Mouse (Mus musculus): Measurements from ENCODE around the gene Arl2. TPM values are rescaled to one million over a fixed set of nuclear protein-coding genes. Genes with fewer than 3 reads are reported as not detected.
A peak's percentile ranks its signal among the peaks of the same experiment; 100 is the strongest.

The Arl2 gene
- polyA plus RNA-seq (2016; fragmentation: Nextera tagmentation; extraction: Ambion mirVana), result 91.6 and 94.6 TPM in 2 replicates

- no peaks in the 10 kb centered on the region for H3K9me3 ChIP-seq (replicated peaks)
- no peaks in the 10 kb centered on the region for H3K27me3 ChIP-seq
- WGBS, result under 1% methylated on average over 15 of the region's 15 CpGs
- H3K27ac ChIP-seq, result peak within 1 kb of the TSS; percentile 99
- peak within 1 kb of the TSS; percentile 72 for H3K4me2 ChIP-seq (replicated peaks)
- H3K4me1 ChIP-seq, result peaks cover 10% of the 10 kb centered on the region
- ATAC-seq (ENCODE audit: low FRiP score), result peak; percentile 86
- peaks cover 15% of the 10 kb centered on the region for H3K36me3 ChIP-seq
- peak within 1 kb of the TSS; percentile 68 for H3K4me3 ChIP-seq
- H3K9ac ChIP-seq, result peak within 1 kb of the TSS; percentile 85
Measured at GRCm38 (mm10) chr19:6141394-6141749, at the start of gene Arl2. Gene Arl2 (minus strand): TSS chr19:6141548.

DNA sequence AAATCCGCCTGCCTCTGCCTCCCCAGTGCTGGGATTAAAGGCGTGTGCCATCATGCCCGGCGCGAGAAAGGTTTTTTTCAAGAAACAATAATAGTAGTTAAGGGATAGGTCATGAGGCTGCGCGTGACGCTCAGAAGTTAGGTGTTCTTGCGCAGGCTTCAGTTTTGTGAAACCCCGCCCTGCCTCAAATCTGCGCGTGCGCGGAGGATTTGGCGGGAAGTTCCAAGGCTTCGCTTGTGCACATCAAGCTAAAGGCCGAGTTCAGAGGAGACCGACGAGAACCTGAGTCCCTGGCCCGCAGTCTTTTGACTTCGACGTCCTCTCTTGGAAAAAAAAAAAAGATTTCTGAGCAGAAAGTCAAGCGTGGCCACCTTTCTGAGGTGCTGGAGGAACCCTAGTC lies 42.8 kb upstream of the Arl2 start, which contains the start of gene Majin:
Majin (plus strand) TSS at position 258 of the 400 bp plus-strand sequence.
- 83% methylated on average over 23 of the region's 23 CpGs for WGBS
- Histone ChIP-seq H3K36me3 (no peaks in the 10 kb centered on the region), H3K9me3 (replicated peaks) (no peaks in the 10 kb centered on the region), H3K27ac (no peak within 1 kb of the TSS), H3K4me1 (no peaks in the 10 kb centered on the region), H3K27me3 (no peaks in the 10 kb centered on the region), H3K9ac (no peak within 1 kb of the TSS), H3K4me2 (replicated peaks) (no peak within 1 kb of the TSS), H3K4me3 (no peak within 1 kb of the TSS)
- no peak for ATAC-seq (ENCODE audit: low FRiP score)

GRCm38 (mm10) chr19:6182534-6182933 lies 41.2 kb upstream of the Arl2 start:
- no peaks in the 10 kb centered on the region for H3K4me1 ChIP-seq
- no peaks in the 10 kb centered on the region for H3K27me3 ChIP-seq
- WGBS, result 30% methylated on average over 3 of the region's 3 CpGs
- no peaks in the 10 kb centered on the region for H3K9me3 ChIP-seq (replicated peaks)
- no peak overlapping the region for H3K4me2 ChIP-seq (replicated peaks)
- ATAC-seq (ENCODE audit: low FRiP score), result no peak
- no peaks in the 10 kb centered on the region for H3K36me3 ChIP-seq
- no peak overlapping the region for H3K27ac ChIP-seq
- no peak overlapping the region for H3K9ac ChIP-seq
- H3K4me3 ChIP-seq, result no peak overlapping the region

- H3K4me1 ChIP-seq, result no peaks in the 10 kb centered on the region
- no peak overlapping the region for H3K27ac ChIP-seq
- H3K4me3 ChIP-seq, result no peak overlapping the region
- no peaks in the 10 kb centered on the region for H3K27me3 ChIP-seq
- WGBS, result 30% methylated on average over 5 of the region's 5 CpGs
- no peak overlapping the region for H3K4me2 ChIP-seq (replicated peaks)
- H3K9ac ChIP-seq, result no peak overlapping the region
- no peaks in the 10 kb centered on the region for H3K9me3 ChIP-seq (replicated peaks)
- H3K36me3 ChIP-seq, result no peaks in the 10 kb centered on the region
- ATAC-seq (ENCODE audit: low FRiP score), result no peak
Measured at GRCm38 (mm10) chr19:6181629-6182028, 40.3 kb upstream of the Arl2 start.

DNA sequence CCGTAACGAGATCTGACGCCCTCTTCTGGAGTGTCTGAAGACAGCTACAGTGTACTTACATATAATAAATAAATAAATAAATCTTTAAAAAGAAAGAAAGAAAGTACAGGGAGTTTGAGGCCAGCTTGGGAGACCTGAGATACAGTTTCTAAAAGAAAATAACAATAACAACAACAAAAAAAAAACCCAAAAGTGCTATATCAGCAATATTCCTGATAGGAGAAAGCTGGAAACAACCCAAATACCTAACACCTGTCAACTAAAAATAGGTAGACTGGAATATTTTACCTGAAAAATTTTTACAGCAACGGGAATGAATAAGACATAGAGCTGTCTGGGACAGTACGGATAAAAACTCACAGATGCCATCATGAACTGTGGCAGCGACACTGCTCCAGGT lies 37.4 kb upstream of the Arl2 start:
- H3K27ac ChIP-seq, result no peak overlapping the region
- H3K9ac ChIP-seq, result no peak overlapping the region
- no peaks in the 10 kb centered on the region for H3K27me3 ChIP-seq
- H3K36me3 ChIP-seq, result no peaks in the 10 kb centered on the region
- no peak overlapping the region for H3K4me3 ChIP-seq
- no peaks in the 10 kb centered on the region for H3K9me3 ChIP-seq (replicated peaks)
- H3K4me1 ChIP-seq, result peaks cover 2% of the 10 kb centered on the region; the same call in 1 of the 2 replicates
- WGBS, result 80% methylated on average over 6 of the region's 6 CpGs
- ATAC-seq (ENCODE audit: low FRiP score), result no peak
- H3K4me2 ChIP-seq (replicated peaks), result no peak overlapping the region

- Histone ChIP-seq H3K9me3 (replicated peaks) (no peaks in the 10 kb centered on the region), H3K36me3 (no peaks in the 10 kb centered on the region), H3K4me1 (peaks cover 2% of the 10 kb centered on the region; the same call in 1 of the 2 replicates), H3K27ac (no peak overlapping the region), H3K4me3 (no peak overlapping the region), H3K9ac (no peak overlapping the region), H3K27me3 (no peaks in the 10 kb centered on the region), H3K4me2 (replicated peaks) (no peak overlapping the region)
- no peak for ATAC-seq (ENCODE audit: low FRiP score)
- WGBS, result 35% methylated on average over 5 of the region's 5 CpGs
Measured at GRCm38 (mm10) chr19:6174771-6175170, 33.4 kb upstream of the Arl2 start.

DNA sequence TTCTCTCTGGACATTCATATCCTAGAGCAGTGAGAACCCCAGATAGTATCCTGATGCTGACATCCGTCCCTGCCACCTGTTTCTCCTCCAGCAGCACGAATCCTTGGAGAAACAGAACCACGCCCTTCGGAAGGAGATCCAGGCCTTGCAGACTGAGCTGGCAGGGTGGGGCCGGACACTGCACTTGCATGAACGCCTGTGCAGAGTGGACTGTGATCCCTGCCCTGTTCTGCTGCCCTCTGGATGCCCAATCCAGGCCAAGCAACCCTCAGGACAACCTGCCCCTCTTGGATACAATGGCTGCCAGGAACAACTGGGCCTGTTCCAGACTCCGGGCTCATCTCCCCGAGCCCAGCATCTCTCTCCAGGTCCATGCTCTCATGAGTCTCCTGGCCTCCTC lies 29.9 kb upstream of the Arl2 start:
- Histone ChIP-seq H3K27ac (no peak overlapping the region), H3K9me3 (replicated peaks) (no peaks in the 10 kb centered on the region), H3K4me2 (replicated peaks) (no peak overlapping the region), H3K9ac (no peak overlapping the region), H3K27me3 (no peaks in the 10 kb centered on the region), H3K4me1 (peaks cover 2% of the 10 kb centered on the region; the same call in 1 of the 2 replicates), H3K36me3 (no peaks in the 10 kb centered on the region), H3K4me3 (no peak overlapping the region)
- WGBS, result 89% methylated on average over 8 of the region's 8 CpGs
- ATAC-seq (ENCODE audit: low FRiP score), result no peak

DNA sequence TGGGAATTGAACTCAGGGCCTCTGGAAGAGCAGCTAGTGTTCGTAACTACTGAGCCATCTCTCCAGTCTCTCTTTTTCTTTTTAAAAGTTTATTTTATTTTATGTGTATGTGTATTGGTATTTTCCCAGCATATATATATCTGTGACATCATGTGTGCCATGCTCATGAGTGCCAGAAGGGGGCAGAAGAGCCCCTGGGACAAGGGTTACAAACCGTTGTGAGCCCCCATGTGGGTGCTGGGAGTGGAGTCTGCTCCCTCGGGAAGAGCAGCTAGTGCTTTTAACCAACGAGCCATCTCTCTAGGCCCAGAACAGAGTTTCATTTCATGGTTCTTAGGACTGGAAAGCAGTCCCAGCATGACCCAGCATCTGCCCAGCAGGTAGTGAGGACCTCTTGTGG lies 25.4 kb upstream of the Arl2 start:
- H3K4me1 ChIP-seq, result no peaks in the 10 kb centered on the region
- H3K27ac ChIP-seq, result no peak overlapping the region
- H3K9me3 ChIP-seq (replicated peaks), result no peaks in the 10 kb centered on the region
- no peaks in the 10 kb centered on the region for H3K36me3 ChIP-seq
- ATAC-seq (ENCODE audit: low FRiP score), result no peak
- H3K4me2 ChIP-seq (replicated peaks), result no peak overlapping the region
- H3K27me3 ChIP-seq, result no peaks in the 10 kb centered on the region
- 71% methylated on average over 4 of the region's 4 CpGs for WGBS
- no peak overlapping the region for H3K4me3 ChIP-seq
- H3K9ac ChIP-seq, result no peak overlapping the region

DNA sequence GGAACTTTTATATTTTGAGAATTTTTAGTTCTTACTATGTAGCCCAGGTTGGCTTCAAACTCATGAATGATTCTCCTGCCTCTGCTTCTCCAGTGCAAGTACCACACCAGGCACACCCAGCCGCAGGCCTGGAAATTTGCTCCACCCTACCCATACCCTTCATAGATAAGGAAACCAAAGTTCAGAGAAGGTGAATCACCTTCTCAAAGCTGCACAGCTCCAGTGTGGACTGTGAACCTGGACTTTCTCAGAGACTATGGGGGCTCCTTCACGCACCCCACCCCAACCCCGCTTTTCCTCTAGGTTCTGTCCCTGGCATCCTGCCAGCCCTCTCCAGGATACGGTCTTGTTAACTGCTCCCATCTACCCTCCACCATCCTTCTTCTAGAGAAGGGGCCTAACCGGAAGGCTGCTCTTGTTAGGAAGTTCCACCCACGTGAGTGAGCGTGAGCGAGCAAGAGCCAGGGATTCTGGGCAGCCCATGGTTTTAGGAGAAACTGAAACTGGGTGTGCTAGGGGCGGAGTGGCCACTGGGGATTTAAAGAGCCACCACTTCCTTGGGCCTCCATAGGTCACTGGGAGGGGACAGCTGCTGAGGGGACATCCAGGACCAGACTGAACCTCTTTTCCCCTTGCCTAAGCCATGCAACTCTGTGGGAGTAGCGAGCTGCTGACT lies 22.7 kb upstream of the Arl2 start:
- H3K9me3 ChIP-seq (replicated peaks), result no peaks in the 10 kb centered on the region
- WGBS, result 74% methylated on average over 10 of the region's 10 CpGs
- no peaks in the 10 kb centered on the region for H3K27me3 ChIP-seq
- no peak for ATAC-seq (ENCODE audit: low FRiP score)
- H3K4me3 ChIP-seq, result no peak overlapping the region
- H3K4me1 ChIP-seq, result no peaks in the 10 kb centered on the region
- no peak overlapping the region for H3K9ac ChIP-seq
- no peaks in the 10 kb centered on the region for H3K36me3 ChIP-seq
- H3K27ac ChIP-seq, result no peak overlapping the region
- H3K4me2 ChIP-seq (replicated peaks), result no peak overlapping the region

GRCm38 (mm10) chr19:6157220-6157619 lies 15.9 kb upstream of the Arl2 start:
- no peaks in the 10 kb centered on the region for H3K36me3 ChIP-seq
- WGBS, result 68% methylated on average over 6 of the region's 6 CpGs
- H3K4me2 ChIP-seq (replicated peaks), result no peak overlapping the region
- H3K4me3 ChIP-seq, result no peak overlapping the region
- no peak overlapping the region for H3K9ac ChIP-seq
- no peaks in the 10 kb centered on the region for H3K4me1 ChIP-seq
- no peaks in the 10 kb centered on the region for H3K27me3 ChIP-seq
- H3K9me3 ChIP-seq (replicated peaks), result no peaks in the 10 kb centered on the region
- no peak for ATAC-seq (ENCODE audit: low FRiP score)
- no peak overlapping the region for H3K27ac ChIP-seq

- no peak for ATAC-seq (ENCODE audit: low FRiP score)
- Histone ChIP-seq H3K4me3 (no peak overlapping the region), H3K4me1 (no peaks in the 10 kb centered on the region), H3K4me2 (replicated peaks) (no peak overlapping the region), H3K36me3 (no peaks in the 10 kb centered on the region), H3K27me3 (no peaks in the 10 kb centered on the region), H3K9ac (no peak overlapping the region), H3K9me3 (replicated peaks) (no peaks in the 10 kb centered on the region), H3K27ac (no peak overlapping the region)
- WGBS, result 69% methylated on average over 8 of the region's 8 CpGs
Measured at GRCm38 (mm10) chr19:6156372-6156771, 15.0 kb upstream of the Arl2 start.

GRCm38 (mm10) chr19:6155174-6155573 lies 13.8 kb upstream of the Arl2 start:
- Histone ChIP-seq H3K36me3 (no peaks in the 10 kb centered on the region), H3K9ac (no peak overlapping the region), H3K4me2 (replicated peaks) (no peak overlapping the region), H3K4me3 (no peak overlapping the region), H3K4me1 (no peaks in the 10 kb centered on the region), H3K9me3 (replicated peaks) (no peaks in the 10 kb centered on the region), H3K27ac (no peak overlapping the region), H3K27me3 (no peaks in the 10 kb centered on the region)
- WGBS, result 84% methylated on average over 9 of the region's 9 CpGs
- no peak for ATAC-seq (ENCODE audit: low FRiP score)

GRCm38 (mm10) chr19:6144842-6145241 lies 3.5 kb upstream of the Arl2 start:
- peaks cover 6% of the 10 kb centered on the region for H3K4me1 ChIP-seq
- no peak overlapping the region for H3K9ac ChIP-seq
- H3K36me3 ChIP-seq, result no peaks in the 10 kb centered on the region
- no peak overlapping the region for H3K4me3 ChIP-seq
- ATAC-seq (ENCODE audit: low FRiP score), result no peak
- no peaks in the 10 kb centered on the region for H3K9me3 ChIP-seq (replicated peaks)
- H3K4me2 ChIP-seq (replicated peaks), result no peak overlapping the region
- no peaks in the 10 kb centered on the region for H3K27me3 ChIP-seq
- 82% methylated on average over 5 of the region's 5 CpGs for WGBS
- H3K27ac ChIP-seq, result no peak overlapping the region

Measured in hindbrain, embryonic 12.5 days (tissue).